Mouse (Mus musculus) kidney, adult 10 weeks (tissue): ENCODE measurements around the gene Prr7. TPM values are rescaled to one million over a fixed set of nuclear protein-coding genes. Genes with fewer than 3 reads are reported as not detected.

Experiments used
- polyA plus RNA-seq: library from polyadenylated mRNA; stranded (reverse); fragments of 350-450 nt; fragmentation: Illumina TruSeq; extraction: RNeasy Lipid Tissue Mini Kit (QIAGEN cat#74804); gene quantifications from one replicate; pipeline ENCODE4 v1.2.3, GENCODE M21; 2014; ENCODE audit warnings: low read depth, low replicate concordance

Prr7 gene
- not detected for polyA plus RNA-seq

DNA sequence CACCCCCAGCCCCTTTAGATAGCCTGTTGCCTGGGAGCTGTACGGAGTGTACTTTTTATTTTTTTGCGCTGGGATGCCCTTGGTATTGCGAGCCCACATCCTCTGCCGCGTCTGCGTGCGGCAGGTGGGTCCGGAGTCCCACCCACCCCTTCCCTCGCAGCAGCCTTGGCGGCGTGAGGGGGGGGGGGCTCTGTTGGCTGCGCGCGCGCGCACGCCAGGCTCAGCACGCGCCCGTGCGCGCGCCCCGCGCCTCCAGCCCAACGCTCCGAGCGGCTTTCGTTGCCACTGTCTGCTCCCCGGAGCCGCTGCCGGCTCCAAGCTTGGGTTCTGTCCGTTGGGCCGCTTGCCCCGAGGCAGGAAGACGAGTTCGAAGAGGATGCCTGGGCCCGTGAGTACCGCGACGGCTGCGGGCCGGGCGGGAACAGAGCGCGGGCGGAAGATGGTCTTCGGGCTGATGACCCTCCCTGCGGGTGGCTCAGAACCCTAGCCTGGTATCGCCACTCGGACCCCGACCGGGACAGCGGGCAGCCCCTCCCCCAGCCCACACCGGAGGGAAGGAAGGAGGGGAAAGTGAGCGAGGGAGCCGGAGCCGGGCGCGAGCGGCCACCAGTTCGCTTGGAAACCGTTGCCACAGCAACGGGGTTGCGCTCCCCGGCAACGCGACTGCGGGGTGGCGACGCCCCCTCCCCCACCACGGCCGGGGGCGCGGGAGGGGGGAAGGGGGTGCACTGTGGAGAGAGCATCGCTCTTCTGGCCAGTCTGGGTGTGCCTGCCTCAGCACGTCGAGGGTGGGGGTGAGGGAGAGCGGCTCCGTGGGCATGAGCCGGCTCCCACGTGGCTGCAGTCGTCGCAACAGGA lies at the start of gene Prr7:
TSS of gene Prr7 (plus strand) at position 241 of the 858 bp plus-strand sequence.

GRCm38 (mm10) chr13:55414743-55415380 lies 49.2 kb upstream of the Prr7 start, which contains the start of gene Pfn3:
TSS of gene Pfn3 (minus strand) at chr13:55415232.

GRCm38 (mm10) chr13:55426613-55427012 lies 37.5 kb upstream of the Prr7 start, which contains the start of gene F12:
TSS of gene F12 (minus strand) at chr13:55426793.

GRCm38 (mm10) chr13:55444937-55445315 lies 19.1 kb upstream of the Prr7 start, which contains the start of gene Grk6:
TSS of gene Grk6 (plus strand) at chr13:55445072.

GRCm38 (mm10) chr13:55487578-55488498 lies 23.8 kb downstream of the Prr7 start, which contains the start of gene Dbn1:
TSS of gene Dbn1 (minus strand) at chr13:55488111.

GRCm38 (mm10) chr13:55513111-55513748 lies 49.2 kb downstream of the Prr7 start, which contains the start of gene Pdlim7:
TSS of gene Pdlim7 (minus strand) at chr13:55513676.

Other genes starting within 250 kb of the Prr7 start
- gene Prelid1, start 143.8 kb upstream of the Prr7 start, polyA plus RNA-seq, result 11.6 TPM
- 10.4 TPM for gene Rab24, start 142.3 kb upstream of the Prr7 start, polyA plus RNA-seq
- gene Mxd3, start 134.4 kb upstream of the Prr7 start, polyA plus RNA-seq, result not detected
- 37.2 TPM for gene Lman2, start 101.5 kb upstream of the Prr7 start, polyA plus RNA-seq
- not detected for gene Rgs14, start 94.5 kb upstream of the Prr7 start, polyA plus RNA-seq
- 557 TPM for gene Slc34a1, start 66.1 kb upstream of the Prr7 start, polyA plus RNA-seq
- not detected for gene Pfn3, start 49.0 kb upstream of the Prr7 start, polyA plus RNA-seq
- gene F12, start 37.5 kb upstream of the Prr7 start, polyA plus RNA-seq, result not detected
- gene Grk6, start 19.2 kb upstream of the Prr7 start, polyA plus RNA-seq, result 3.1 TPM
- 1.0 TPM for gene Dbn1, start 23.8 kb downstream of the Prr7 start, polyA plus RNA-seq
- gene Pdlim7, start 49.4 kb downstream of the Prr7 start, polyA plus RNA-seq, result 0.40 TPM
- not detected for gene Dok3, start 65.0 kb downstream of the Prr7 start, polyA plus RNA-seq
- gene Ddx41, start 72.4 kb downstream of the Prr7 start, polyA plus RNA-seq, result 1.7 TPM
- gene Fam193b, start 106.9 kb downstream of the Prr7 start, polyA plus RNA-seq, result 3.2 TPM
- 45.7 TPM for gene Tmed9, start 109.5 kb downstream of the Prr7 start, polyA plus RNA-seq
- 1.7 TPM for gene B4galt7, start 135.6 kb downstream of the Prr7 start, polyA plus RNA-seq
- 48.5 TPM for gene Caml, start 158.7 kb downstream of the Prr7 start, polyA plus RNA-seq
- 56.2 TPM for gene Ddx46, start 170.8 kb downstream of the Prr7 start, polyA plus RNA-seq
- 133 TPM for gene B230219D22Rik, start 228.9 kb downstream of the Prr7 start, polyA plus RNA-seq